Mouse (Mus musculus) liver, embryonic 14.5 days (tissue): ENCODE measurements around the gene Dab2ip. TPM values are rescaled to one million over a fixed set of nuclear protein-coding genes. Genes with fewer than 3 reads are reported as not detected.

ENCODE experiments used
- ATAC-seq: fragments of 200-750 bp; cut with Nextera tagmentation; 2 replicates; pipeline ENCODE4 v1.8.0; 2017; ENCODE audit warnings: moderate number of reproducible peaks, mild to moderate bottlenecking, moderate library complexity; ENCODE audit not compliant: insufficient read depth
- DNase-seq, 3 experiments: peaks; one replicate each; pipeline ENCODE4 v3.0.0-alpha.2; 2012 to 2013; ENCODE audit warnings: low read depth in 3 of 3, low spot score in 3 of 3
- H3K27ac ChIP-seq: fragments of 300-500 bp; sonication (generic); 2 replicates; pipeline ENCODE4 v1.5.1; 2014; ENCODE audit warnings: moderate library complexity, mild to moderate bottlenecking, control low read depth, inconsistent platforms
- H3K27me3 ChIP-seq: fragments of 300-500 bp; sonication (generic); 2 replicates; pipeline ENCODE4 v1.6.1; 2014; ENCODE audit warnings: mild to moderate bottlenecking, low read length, moderate library complexity; ENCODE audit not compliant: control insufficient read depth, insufficient read depth
- H3K36me3 ChIP-seq: fragments of 300-500 bp; sonication (generic); replicated peaks from 2 replicates; pipeline ENCODE4 v1.6.1; 2014; ENCODE audit warnings: low read depth; ENCODE audit not compliant: control insufficient read depth, insufficient read depth
- H3K4me1 ChIP-seq, 2 experiments: fragments of 200-500 bp in 1 of 2; fragments of 300-500 bp in 1 of 2; sonication (generic) in 1 of 2; replicated peaks; 2 replicates each; pipeline ENCODE4 v1.6.1; 2012 to 2014; ENCODE audit warnings: antibody characterized with exemption in 1 of 2, inconsistent platforms in 1 of 2, low read length in 1 of 2; ENCODE audit not compliant: control insufficient read depth in 2 of 2, insufficient read depth in 2 of 2
- H3K4me2 ChIP-seq: fragments of 300-500 bp; sonication (generic); 2 replicates; pipeline ENCODE4 v1.6.1; 2014; ENCODE audit warnings: low read depth, mild to moderate bottlenecking, control low read depth, moderate library complexity
- H3K4me3 ChIP-seq, 2 experiments: fragments of 200-500 bp in 1 of 2; fragments of 300-500 bp in 1 of 2; sonication (generic) in 1 of 2; 2 replicates each; pipeline ENCODE4 v1.5.1; 2012 to 2014; ENCODE audit warnings: low read depth in 2 of 2, low read length in 2 of 2, mild to moderate bottlenecking in 2 of 2, control low read depth in 1 of 2, inconsistent platforms in 1 of 2, moderate library complexity in 1 of 2; ENCODE audit not compliant: insufficient read depth in 1 of 2
- H3K9ac ChIP-seq: fragments of 300-500 bp; sonication (generic); replicated peaks from 2 replicates; pipeline ENCODE4 v1.6.1; 2014; ENCODE audit warnings: mild to moderate bottlenecking, control low read depth, moderate library complexity
- H3K9me3 ChIP-seq: fragments of 300-500 bp; sonication (generic); 2 replicates; pipeline ENCODE4 v1.6.1; 2016; ENCODE audit warnings: low read length, mixed read lengths; ENCODE audit not compliant: control insufficient read depth
- CTCF ChIP-seq: IDR thresholded peaks from 2 replicates; pipeline ENCODE4 v1.5.1; 2016; ENCODE audit warnings: antibody characterized with exemption, low read depth, control low read depth
- EP300 ChIP-seq: IDR thresholded peaks from 2 replicates; pipeline ENCODE4 v1.6.1; 2016; ENCODE audit warnings: antibody characterized with exemption, low read depth
- WGBS: fragments of 180-500 bp; shearing (Covaris S2); extraction: QIAGEN DNeasy Blood & Tissue Kit; methylation state at CpG from one replicate; pipeline ENCODE4 v1.1.7; 2014; ENCODE audit not compliant: insufficient replicate concordance; 5-methylcytosine and 5-hydroxymethylcytosine counted together
- polyA plus RNA-seq, 2 experiments: library from polyadenylated mRNA; depleted of rRNA in 1 of 2; stranded (reverse) in 1 of 2; unstranded in 1 of 2; fragments of >200 nt; fragmentation: Nextera tagmentation in 1 of 2; extraction: Ambion mirVana in 1 of 2; gene quantifications; 2 replicates each; pipeline versions ENCODE4 v1.2.1 to v1.2.3; 2012 to 2014

The Dab2ip gene
- polyA plus RNA-seq, 2 experiments: 3.2 to 4.0 TPM

GRCm38 (mm10) chr2:35719230-35720005 lies 161.4 kb downstream of the Dab2ip start:
- WGBS: 75% methylated on average over 12 of the region's 12 CpGs
- Histone ChIP-seq H3K27me3 (no peaks in the 10 kb centered on the region), H3K4me3 (no peak overlapping the region), H3K9ac (no peak overlapping the region), H3K9me3 (no peaks in the 10 kb centered on the region), H3K27ac (no peak overlapping the region), H3K36me3 (no peaks in the 10 kb centered on the region; the same call in 1 of the 2 replicates), H3K4me1 (no peaks in the 10 kb centered on the region), H3K4me2 (no peak overlapping the region)
- DNase-seq: no peak
- TF ChIP-seq CTCF (no peak), EP300 (no peak)
- no peak for ATAC-seq

GRCm38 (mm10) chr2:35720104-35720503 lies 162.0 kb downstream of the Dab2ip start:
- no peaks in the 10 kb centered on the region for H3K4me1 ChIP-seq
- H3K9ac ChIP-seq: no peak overlapping the region
- DNase-seq (no peak), ATAC-seq (no peak)
- no peak overlapping the region for H3K4me2 ChIP-seq
- no peaks in the 10 kb centered on the region for H3K9me3 ChIP-seq
- no peak for TF ChIP-seq EP300
- TF ChIP-seq CTCF: no peak
- 78% methylated on average over 12 of the region's 12 CpGs for WGBS
- no peaks in the 10 kb centered on the region for H3K27me3 ChIP-seq
- H3K27ac ChIP-seq: no peak overlapping the region
- H3K4me3 ChIP-seq: no peak overlapping the region
- H3K36me3 ChIP-seq: no peaks in the 10 kb centered on the region; the same call in 1 of the 2 replicates

- no peak overlapping the region for H3K4me3 ChIP-seq
These were observed 162.5 kb downstream of the Dab2ip start for GRCm38 (mm10) chr2:35720550-35720949.

GRCm38 (mm10) chr2:35720956-35721355 lies 162.9 kb downstream of the Dab2ip start:
- TF ChIP-seq CTCF (no peak), EP300 (no peak)
- Histone ChIP-seq H3K36me3 (no peaks in the 10 kb centered on the region; the same call in 1 of the 2 replicates), H3K27ac (no peak overlapping the region), H3K27me3 (no peaks in the 10 kb centered on the region), H3K9ac (no peak overlapping the region), H3K4me1 (no peaks in the 10 kb centered on the region), H3K4me3 (no peak overlapping the region), H3K9me3 (no peaks in the 10 kb centered on the region), H3K4me2 (no peak overlapping the region)
- no peak for ATAC-seq
- WGBS: 78% methylated on average over 9 of the region's 9 CpGs
- no peak for DNase-seq

More at GRCm38 (mm10) chr2:35720550-35720949, 162.5 kb downstream of the Dab2ip start:
- WGBS: 77% methylated on average over 13 of the region's 13 CpGs
- Histone ChIP-seq H3K27ac (no peak overlapping the region), H3K9ac (no peak overlapping the region), H3K36me3 (no peaks in the 10 kb centered on the region; the same call in 1 of the 2 replicates), H3K4me1 (no peaks in the 10 kb centered on the region), H3K27me3 (no peaks in the 10 kb centered on the region), H3K9me3 (no peaks in the 10 kb centered on the region), H3K4me2 (no peak overlapping the region)
- TF ChIP-seq CTCF (no peak), EP300 (no peak)
- DNase-seq: no peak
- ATAC-seq: no peak

GRCm38 (mm10) chr2:35722821-35723220 lies 164.8 kb downstream of the Dab2ip start:
- H3K36me3 ChIP-seq: no peaks in the 10 kb centered on the region

More at GRCm38 (mm10) chr2:35722821-35723220, 164.8 kb downstream of the Dab2ip start:
- Histone ChIP-seq H3K4me1 (no peaks in the 10 kb centered on the region), H3K9me3 (no peaks in the 10 kb centered on the region), H3K4me2 (no peak overlapping the region), H3K4me3 (no peak overlapping the region), H3K27me3 (no peaks in the 10 kb centered on the region), H3K27ac (no peak overlapping the region), H3K9ac (no peak overlapping the region)
- TF ChIP-seq EP300 (no peak), CTCF (peak; percentile 17; the same call in 1 of the 2 replicates)
- WGBS: 66% methylated on average over 9 of the region's 9 CpGs
- DNase-seq: no peak
- no peak for ATAC-seq
